In genomic region chr4:142261725-142262124, GRCm38 (mm10) we compare ENCODE assay signal across 18 mouse cellular contexts. TPM values are rescaled to one million over a fixed set of nuclear protein-coding genes. Genes with fewer than 3 reads are reported as not detected.
DNase-seq lines count a peak whose midpoint lies in the region; ATAC-seq lines count a peak whose summit lies in the region.
"Had no signal": no experiment of that assay in that cellular context is flagged by ENCODE, and none has a peak within 500 bp of the region (broad histone marks: within the 10 kb centered on the region; RNA-seq: fewer than 3 reads in every experiment).

No protein-coding gene starts in this region.

- H3K4me3 ChIP-seq in hindbrain, embryonic 16.5 days (ENCODE audit: low read length) = no peak overlapping the region
- H3K4me3 ChIP-seq in hindbrain, embryonic 12.5 days = no peak overlapping the region
- no peak overlapping the region for H3K4me3 ChIP-seq in neural tube, embryonic 14.5 days (ENCODE audit: low read depth, low read length)
- H3K4me3 ChIP-seq: forebrain, embryonic 12.5 days; gastrocnemius, adult 2 months; heart, embryonic 13.5 days had no signal

- 0 out of 2 replicates have a peak, but pooled peaks have one; percentile 22 for ATAC-seq in hindbrain, embryonic 16.5 days
- no peak for ATAC-seq in hindbrain, embryonic 12.5 days (ENCODE audit: low FRiP score)
- 0 out of 2 replicates have a peak, but pooled peaks have one; percentile 32 for ATAC-seq in neural tube, embryonic 14.5 days (ENCODE audit: low read depth)
- ATAC-seq: activated CD4-positive, CD25-positive, alpha-beta regulatory T cell, adult 4 months; Patski had no signal

- H3K27ac ChIP-seq in hindbrain, embryonic 16.5 days (ENCODE audit: low read depth, low read length) = 0 out of 2 replicates have a peak overlapping the region, but pooled peaks have one; percentile 13
- H3K27ac ChIP-seq in hindbrain, embryonic 12.5 days = no peak overlapping the region
- no peak overlapping the region for H3K27ac ChIP-seq in neural tube, embryonic 14.5 days (ENCODE audit: low read depth, low read length)
- H3K27ac ChIP-seq: forebrain, embryonic 12.5 days; gastrocnemius, adult 2 months; heart, embryonic 13.5 days; hindbrain, embryonic 14.5 days had no signal

- no peaks in the 10 kb centered on the region for H3K27me3 ChIP-seq in hindbrain, embryonic 16.5 days (replicated peaks; ENCODE audit: control insufficient read depth, insufficient read depth, low read length)
- no peaks in the 10 kb centered on the region for H3K27me3 ChIP-seq in hindbrain, embryonic 12.5 days
- no peaks in the 10 kb centered on the region for H3K27me3 ChIP-seq in neural tube, embryonic 14.5 days (ENCODE audit: control insufficient read depth, insufficient read depth, low read length)
- H3K27me3 ChIP-seq: forebrain, embryonic 12.5 days; heart, embryonic 13.5 days; Patski had no signal

- H3K9me3 ChIP-seq in hindbrain, embryonic 16.5 days (ENCODE audit: control insufficient read depth, low read length) = no peaks in the 10 kb centered on the region
- H3K9me3 ChIP-seq in hindbrain, embryonic 12.5 days (replicated peaks) = no peaks in the 10 kb centered on the region
- H3K9me3 ChIP-seq in neural tube, embryonic 14.5 days (ENCODE audit: control insufficient read depth, low read length) = no peaks in the 10 kb centered on the region
- H3K9me3 ChIP-seq: forebrain, embryonic 12.5 days; heart, embryonic 13.5 days had no signal

- H3K9ac ChIP-seq in hindbrain, embryonic 16.5 days (ENCODE audit: low read depth, low read length) = no peak overlapping the region
- H3K9ac ChIP-seq in hindbrain, embryonic 12.5 days = no peak overlapping the region
- no peak overlapping the region for H3K9ac ChIP-seq in neural tube, embryonic 14.5 days (replicated peaks; ENCODE audit: low read depth, low read length)
- H3K9ac ChIP-seq: forebrain, embryonic 12.5 days; heart, embryonic 13.5 days; hindbrain, embryonic 14.5 days had no signal

- 53% methylated on average over 4 of the region's 4 CpGs for WGBS in hindbrain, embryonic 16.5 days
- 77% methylated on average over 4 of the region's 4 CpGs for WGBS in hindbrain, embryonic 12.5 days
- WGBS in neural tube, embryonic 14.5 days = 72% methylated on average over 4 of the region's 4 CpGs

- no peaks in the 10 kb centered on the region; the same call in 1 of the 2 replicates for H3K4me1 ChIP-seq in hindbrain, embryonic 16.5 days (ENCODE audit: control insufficient read depth, insufficient read depth, low read depth, low read length)
- H3K4me1 ChIP-seq in hindbrain, embryonic 12.5 days = peaks cover 2% of the 10 kb centered on the region; the same call in 1 of the 2 replicates
- no peaks in the 10 kb centered on the region for H3K4me1 ChIP-seq in neural tube, embryonic 14.5 days (ENCODE audit: control insufficient read depth, insufficient read depth, low read length)
- H3K4me1 ChIP-seq: heart, embryonic 13.5 days had no signal

- H3K4me2 ChIP-seq in hindbrain, embryonic 16.5 days (ENCODE audit: low read length) = no peak overlapping the region
- H3K4me2 ChIP-seq in hindbrain, embryonic 12.5 days (replicated peaks) = no peak overlapping the region
- no peak overlapping the region for H3K4me2 ChIP-seq in neural tube, embryonic 14.5 days (ENCODE audit: low read depth, low read length)
- H3K4me2 ChIP-seq: forebrain, embryonic 12.5 days; heart, embryonic 13.5 days; hindbrain, embryonic 14.5 days had no signal

- DNase-seq in adrenal gland, postnatal 14 days = peak; percentile 41
- DNase-seq in adrenal gland, postnatal 4 days (ENCODE audit: low spot score in 2 of 2) = no peak
- no peak for DNase-seq in neural tube, embryonic 10.5 days (ENCODE audit: extremely low spot score, low spot score)
- DNase-seq: cerebellum, adult 2 months; cerebellum, postnatal 10 days; gastrocnemius, adult 2 months; gastrocnemius, postnatal 25 days; heart, adult 11 months; heart, postnatal 36 days; kidney, adult 11 months had no signal

- H3K36me3 ChIP-seq in hindbrain, embryonic 16.5 days (ENCODE audit: control insufficient read depth, insufficient read depth, low read length) = no peaks in the 10 kb centered on the region
- no peaks in the 10 kb centered on the region for H3K36me3 ChIP-seq in hindbrain, embryonic 12.5 days
- H3K36me3 ChIP-seq in neural tube, embryonic 14.5 days (ENCODE audit: control insufficient read depth, insufficient read depth, low read length) = no peaks in the 10 kb centered on the region
- H3K36me3 ChIP-seq: forebrain, embryonic 12.5 days; heart, embryonic 13.5 days had no signal

RNA-seq across cellular contexts. Expression of gene Kazn, which starts 22.5 kb away (rescaled TPM):
- total RNA-seq in adrenal gland, postnatal 14 days (2021) = 18.2 and 23.8 TPM in 2 replicates
- total RNA-seq in adrenal gland, postnatal 4 days (2021) = 10 to 100 TPM; 40.7 to 42.6 TPM
- 26.4 and 27.1 TPM in 2 replicates for polyA plus RNA-seq in hindbrain, embryonic 16.5 days (2015; fragmentation: Nextera tagmentation; extraction: Ambion mirVana)
- 20.6 and 22.4 TPM in 2 replicates for polyA plus RNA-seq in hindbrain, embryonic 12.5 days (2016; fragmentation: Nextera tagmentation; extraction: Ambion mirVana)
- 17.9 and 20.5 TPM in 2 replicates for polyA plus RNA-seq in neural tube, embryonic 14.5 days (2014; fragmentation: Nextera tagmentation; extraction: Ambion mirVana)
- polyA plus RNA-seq: activated CD4-positive, CD25-positive, alpha-beta regulatory T cell, adult 4 months had no signal
